Mouse (Mus musculus): ENCODE results near the gene Morn4. TPM values are rescaled to one million over a fixed set of nuclear protein-coding genes. Genes with fewer than 3 reads are reported as not detected.

Morn4 gene
- polyA plus RNA-seq, 1 experiment from 2014 or later = 38.1 TPM

- ChIA-PET CTCF (interaction anchor here (0.9 to 1.3 kb wide), 2 partner anchors 8 to 40 kb away, joined by 3 to 4 read pairs; no protein-coding TSS in a partner anchor), POLR2A (no interaction called here)
- no peak for DNase-seq (ENCODE audit: low read depth, low spot score)
- H3K27me3 ChIP-seq = no peaks in the 10 kb centered on the region
- in situ Hi-C loops (cut with MboI; ENCODE audit: low pct_unique_long_range_greater_than_20kb) = no loop called here
- TF ChIP-seq CTCF (IDR thresholded peaks at IDR 0.05) = no peak
- ATAC-seq = no peak
Measured at GRCm38 (mm10) chr19:42125501-42126218, 39.5 kb upstream of the Morn4 start.

GRCm38 (mm10) chr19:42124684-42125083 lies 38.5 kb upstream of the Morn4 start:
- no peaks in the 10 kb centered on the region for H3K27me3 ChIP-seq
- POLR2A ChIA-PET = no interaction called here
- TF ChIP-seq CTCF (IDR thresholded peaks at IDR 0.05) = no peak
- CTCF ChIA-PET = interaction anchor here (1.1 kb wide), 1 partner anchor 20 kb away, joined by 3 read pairs; no protein-coding TSS in a partner anchor
- in situ Hi-C loops (cut with MboI; ENCODE audit: low pct_unique_long_range_greater_than_20kb) = no loop called here
- DNase-seq (ENCODE audit: low read depth, low spot score) (no peak), ATAC-seq (no peak)

- POLR2A ChIA-PET = no interaction called here
- DNase-seq (ENCODE audit: low read depth, low spot score) (no peak), ATAC-seq (no peak)
- no peaks in the 10 kb centered on the region for H3K27me3 ChIP-seq
- CTCF ChIA-PET = interaction anchor here (0.9 kb wide), 1 partner anchor 31 kb away, joined by 3 read pairs; no protein-coding TSS in a partner anchor
- in situ Hi-C loops (cut with MboI; ENCODE audit: low pct_unique_long_range_greater_than_20kb) = no loop called here
- no peak for TF ChIP-seq CTCF (IDR thresholded peaks at IDR 0.05)
Measured at GRCm38 (mm10) chr19:42120451-42120850, 34.3 kb upstream of the Morn4 start.

- DNase-seq (ENCODE audit: low read depth, low spot score) (no peak), ATAC-seq (no peak)
- POLR2A ChIA-PET = interaction anchor here (1.2 kb wide), 1 partner anchor 20 kb away, joined by 4 read pairs; no protein-coding TSS in a partner anchor
- CTCF ChIA-PET = interaction anchor here (1.3 to 1.7 kb wide), 4 partner anchors 11 to 83 kb away, joined by 3 to 4 read pairs (median 3); no protein-coding TSS in a partner anchor
- in situ Hi-C loops (cut with MboI; ENCODE audit: low pct_unique_long_range_greater_than_20kb) = no loop called here
- no peaks in the 10 kb centered on the region for H3K27me3 ChIP-seq
- TF ChIP-seq CTCF (IDR thresholded peaks at IDR 0.05) = no peak
Measured at GRCm38 (mm10) chr19:42118596-42118995, 32.4 kb upstream of the Morn4 start.

- ATAC-seq (no peak), DNase-seq (ENCODE audit: low read depth, low spot score) (no peak)
- ChIA-PET POLR2A (interaction anchor here (1.0 to 1.2 kb wide), 2 partner anchors 9 to 19 kb away, joined by 4 to 5 read pairs; no protein-coding TSS in a partner anchor), CTCF (interaction anchor here (1.3 to 1.7 kb wide), 5 partner anchors 8 to 83 kb away, joined by 3 to 4 read pairs (median 3); no protein-coding TSS in a partner anchor)
- H3K27me3 ChIP-seq = no peaks in the 10 kb centered on the region
- no peak for TF ChIP-seq CTCF (IDR thresholded peaks at IDR 0.05)
- in situ Hi-C loops (cut with MboI; ENCODE audit: low pct_unique_long_range_greater_than_20kb) = no loop called here
Measured at GRCm38 (mm10) chr19:42118142-42118541, 32.0 kb upstream of the Morn4 start.

- DNase-seq (ENCODE audit: low read depth, low spot score) (no peak), ATAC-seq (no peak)
- no peak for TF ChIP-seq CTCF (IDR thresholded peaks at IDR 0.05)
- in situ Hi-C loops (cut with MboI; ENCODE audit: low pct_unique_long_range_greater_than_20kb) = no loop called here
- ChIA-PET POLR2A (interaction anchor here (0.5 kb wide), 1 partner anchor 96 kb away, joined by 5 read pairs; no protein-coding TSS in a partner anchor), CTCF (no interaction called here)
- no peaks in the 10 kb centered on the region for H3K27me3 ChIP-seq
Measured at GRCm38 (mm10) chr19:42115783-42116335, 29.7 kb upstream of the Morn4 start.

- no peaks in the 10 kb centered on the region for H3K27me3 ChIP-seq
- in situ Hi-C loops (cut with MboI; ENCODE audit: low pct_unique_long_range_greater_than_20kb) = no loop called here
- no peak for DNase-seq (ENCODE audit: low read depth, low spot score)
- CTCF ChIA-PET = no interaction called here
- no peak for TF ChIP-seq CTCF (IDR thresholded peaks at IDR 0.05)
- ATAC-seq = no peak
- POLR2A ChIA-PET = no interaction called here
Measured at GRCm38 (mm10) chr19:42104681-42105080, 18.5 kb upstream of the Morn4 start.

GRCm38 (mm10) chr19:42099406-42099805 lies 13.2 kb upstream of the Morn4 start:
- no peaks in the 10 kb centered on the region for H3K27me3 ChIP-seq
- DNase-seq (ENCODE audit: low read depth, low spot score) (no peak), ATAC-seq (no peak)
- in situ Hi-C loops (cut with MboI; ENCODE audit: low pct_unique_long_range_greater_than_20kb) = no loop called here
- no peak for TF ChIP-seq CTCF (IDR thresholded peaks at IDR 0.05)
- POLR2A ChIA-PET = interaction anchor here (0.7 to 0.8 kb wide), 2 partner anchors 19 to 869 kb away, joined by 4 to 5 read pairs; no protein-coding TSS in a partner anchor
- CTCF ChIA-PET = interaction anchor here (0.8 kb wide), 1 partner anchor 64 kb away, joined by 3 read pairs; no protein-coding TSS in a partner anchor

GRCm38 (mm10) chr19:42090637-42091141 lies 4.5 kb upstream of the Morn4 start:
- in situ Hi-C loops (cut with MboI; ENCODE audit: low pct_unique_long_range_greater_than_20kb) = no loop called here
- no peaks in the 10 kb centered on the region for H3K27me3 ChIP-seq
- ChIA-PET CTCF (interaction anchor here (1.1 to 4.5 kb wide), 7 partner anchors 12 to 76 kb away, joined by 4 to 23 read pairs (median 10); partner anchors contain the start of genes Ankrd2 and Hoga1), POLR2A (interaction anchor here (0.6 to 1.6 kb wide), 8 partner anchors 9 to 72 kb away, joined by 3 to 5 read pairs (median 3); partner anchors contain the start of gene Avpi1)
- ATAC-seq (peak; percentile 22), DNase-seq (ENCODE audit: low read depth, low spot score) (no peak)
- TF ChIP-seq CTCF (IDR thresholded peaks at IDR 0.05) = no peak

- ChIA-PET CTCF (interaction anchor here (1.1 to 4.5 kb wide), 9 partner anchors 11 to 77 kb away, joined by 3 to 23 read pairs (median 10); partner anchors contain the start of genes Ankrd2 and Hoga1), POLR2A (interaction anchor here (0.6 to 1.6 kb wide), 9 partner anchors 10 to 143 kb away, joined by 3 to 6 read pairs (median 4); partner anchors contain the start of gene Avpi1)
- no peak for TF ChIP-seq CTCF (IDR thresholded peaks at IDR 0.05)
- in situ Hi-C loops (cut with MboI; ENCODE audit: low pct_unique_long_range_greater_than_20kb) = no loop called here
- ATAC-seq (peak; percentile 97), DNase-seq (ENCODE audit: low read depth, low spot score) (peak; percentile 92)
- H3K27me3 ChIP-seq = no peaks in the 10 kb centered on the region
Measured at GRCm38 (mm10) chr19:42089748-42090595, 3.8 kb upstream of the Morn4 start, which contains the start of gene Pi4k2a. Gene Pi4k2a, plus strand, starts transcription at chr19:42090470.
